Mouse (Mus musculus) B cell, adult 67 days (primary cell): ENCODE data around the gene Gm11273. TPM values are rescaled to one million over a fixed set of nuclear protein-coding genes. Genes with fewer than 3 reads are reported as not detected.

Source experiments
- total RNA-seq, 2 experiments: library from RNA; stranded (reverse); gene quantifications; 4 replicates each; pipeline ENCODE4 v1.2.4; 2023

Gene Gm11273
- 10 to 100 TPM; 11.7 to 12.4 TPM for total RNA-seq

DNA sequence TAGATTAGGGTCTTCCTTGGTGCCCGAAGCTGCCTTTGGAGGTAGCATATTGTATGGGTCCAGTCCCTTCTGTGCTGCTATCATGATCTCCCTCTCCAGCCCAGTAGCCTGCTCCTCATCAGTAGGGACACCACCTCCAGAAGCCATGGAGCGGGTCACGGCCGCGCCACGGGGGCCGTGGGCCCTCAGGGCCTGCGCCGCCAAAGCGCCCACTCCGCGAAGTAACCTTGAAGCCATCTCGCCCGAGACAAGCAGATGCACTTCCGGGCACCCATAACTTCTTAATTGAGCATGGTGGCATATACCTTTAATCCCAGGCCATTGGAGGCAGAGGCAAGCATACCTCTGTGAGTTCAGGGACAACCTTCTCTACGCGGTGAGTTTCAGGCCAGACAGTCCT is at the start of gene Gm11273:
Gene Gm11273, minus strand, starts transcription at position 237 of the 400 bp plus-strand sequence.

DNA sequence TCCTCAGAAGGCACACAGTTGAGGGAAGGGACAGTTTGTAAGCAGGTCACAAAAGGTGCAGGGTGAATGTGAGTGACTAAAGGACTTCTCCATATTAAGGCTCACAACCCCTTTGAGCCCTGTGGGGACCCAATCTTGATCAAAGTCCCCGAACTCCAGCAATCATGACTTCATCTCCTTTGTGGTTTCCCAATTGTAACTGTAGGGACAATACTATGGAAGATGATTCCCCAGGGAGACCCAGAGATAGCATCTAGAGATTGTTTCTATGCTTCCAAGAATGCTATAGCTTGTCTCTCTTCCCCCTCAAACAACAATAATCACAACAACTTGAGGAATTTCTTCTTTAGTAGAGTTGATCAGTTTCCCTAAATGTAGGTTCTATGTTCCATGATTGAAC is 41.5 kb upstream of the Gm11273 start, which contains the start of gene Olfr1366:
Gene Olfr1366, minus strand, starts transcription at position 101 of the 400 bp plus-strand sequence.

GRCm38 (mm10) chr13:21530781-21531201 is 29.6 kb upstream of the Gm11273 start, which contains the start of gene Zkscan8:
Gene Zkscan8, minus strand, starts transcription at chr13:21531120.

GRCm38 (mm10) chr13:21495080-21495479 is 6.1 kb downstream of the Gm11273 start, which contains the start of gene AK157302:
Gene AK157302, plus strand, starts transcription at chr13:21495223.

DNA sequence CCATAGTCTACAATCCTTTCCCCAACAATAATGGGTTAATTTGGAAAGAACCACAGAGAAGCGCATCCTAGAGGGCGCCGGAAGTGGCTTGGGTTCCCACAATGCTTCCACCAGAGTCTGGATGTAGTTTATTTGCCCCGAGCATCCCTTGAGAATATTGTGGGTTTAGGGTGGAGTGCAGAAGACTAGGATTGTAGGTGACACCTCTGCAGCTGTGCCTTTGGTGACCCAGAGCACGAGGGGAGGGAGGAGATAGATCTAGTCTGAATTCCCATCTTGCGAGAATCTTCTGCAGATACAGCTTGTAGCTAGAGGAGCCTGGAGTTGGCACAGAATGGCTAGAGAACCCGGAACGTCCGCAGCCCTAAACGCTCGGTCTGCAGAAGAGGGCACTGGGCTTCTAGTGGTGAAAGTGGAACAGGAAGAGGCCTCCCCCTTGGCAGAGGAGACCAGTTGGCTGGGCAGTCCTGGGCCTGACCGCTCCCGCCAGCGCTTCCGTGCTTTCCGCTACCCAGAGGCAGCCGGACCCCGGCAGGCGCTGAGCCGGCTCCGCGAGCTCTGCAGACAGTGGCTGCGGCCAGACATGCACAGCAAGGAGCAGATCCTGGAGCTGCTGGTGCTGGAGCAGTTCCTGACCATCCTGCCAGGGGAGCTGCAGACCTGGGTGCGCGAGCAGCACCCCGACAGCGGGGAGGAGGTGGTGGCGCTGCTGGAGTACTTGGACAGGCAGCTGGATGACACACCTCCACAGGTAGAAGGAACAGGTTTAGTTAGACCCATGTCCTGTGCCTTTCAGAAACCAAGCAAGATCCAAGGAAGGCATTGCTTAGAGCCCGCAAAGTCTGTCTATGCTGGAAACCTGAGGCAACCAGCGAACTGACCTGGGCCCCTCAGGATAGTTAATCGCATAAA is 22.2 kb downstream of the Gm11273 start, which contains the start of the genes Zkscan4 and Gm10065:
Gene Zkscan4, plus strand, starts transcription at position 149 of the 912 bp plus-strand sequence.
Gene Gm10065, minus strand, starts transcription at position 683 of the 912 bp plus-strand sequence.

GRCm38 (mm10) chr13:21468061-21469019 is 32.9 kb downstream of the Gm11273 start, which contains the start of gene Nkapl:
Gene Nkapl, minus strand, starts transcription at chr13:21468509.

GRCm38 (mm10) chr13:21453449-21453848 is 47.8 kb downstream of the Gm11273 start, which contains the start of gene Zscan26:
Gene Zscan26, minus strand, starts transcription at chr13:21453730.

Other genes starting within 250 kb of the Gm11273 start
- not detected for gene Gpx5, start 208.7 kb downstream of the Gm11273 start, total RNA-seq
- not detected for gene Gpx6, start 189.3 kb downstream of the Gm11273 start, total RNA-seq
- gene Olfr1367, start 154.5 kb downstream of the Gm11273 start, total RNA-seq, result not detected
- 1 to 10 TPM; 3.2 to 3.6 TPM for gene Zscan12, start 138.6 kb downstream of the Gm11273 start, total RNA-seq
- 10 to 100 TPM; 66.9 to 70.3 TPM for gene Zkscan3, start 98.7 kb downstream of the Gm11273 start, total RNA-seq
- gene Pgbd1, start 60.4 kb downstream of the Gm11273 start, total RNA-seq, result under 1 TPM in 1 of 2 experiments, not detected in 1; 0.38 TPM
- 10 to 100 TPM; 44.5 to 50.7 TPM for gene Zscan26, start 47.7 kb downstream of the Gm11273 start, total RNA-seq
- not detected for gene Nkapl, start 32.9 kb downstream of the Gm11273 start, total RNA-seq
- gene Zkscan4, start 22.5 kb downstream of the Gm11273 start, total RNA-seq, result not detected
- not detected for gene Gm10065, start 22.0 kb downstream of the Gm11273 start, total RNA-seq
- gene AK157302, start 6.2 kb downstream of the Gm11273 start, total RNA-seq, result 1 to 10 TPM; 4.8 to 5.0 TPM
- gene Zkscan8, start 29.7 kb upstream of the Gm11273 start, total RNA-seq, result 10 to 100 TPM; 12.2 to 23.2 TPM
- not detected for gene Olfr1366, start 41.4 kb upstream of the Gm11273 start, total RNA-seq
- gene Olfr1535, start 58.5 kb upstream of the Gm11273 start, total RNA-seq, result not detected
- not detected for gene Olfr1364, start 80.3 kb upstream of the Gm11273 start, total RNA-seq
- gene Olfr1362, start 112.6 kb upstream of the Gm11273 start, total RNA-seq, result not detected
- not detected for gene Olfr11, start 141.1 kb upstream of the Gm11273 start, total RNA-seq
- gene Olfr1361, start 162.0 kb upstream of the Gm11273 start, total RNA-seq, result not detected
- not detected for gene Olfr1360, start 176.0 kb upstream of the Gm11273 start, total RNA-seq
- gene Olfr1359, start 196.7 kb upstream of the Gm11273 start, total RNA-seq, result not detected
- 100 to 1,000 TPM; 101 to 113 TPM for gene Hist1h2bl, start 214.7 kb upstream of the Gm11273 start, total RNA-seq
- gene Hist1h2ai, start 215.0 kb upstream of the Gm11273 start, total RNA-seq, result 100 to 1,000 TPM; 114 to 126 TPM
- gene Hist1h3h, start 216.2 kb upstream of the Gm11273 start, total RNA-seq, result 100 to 1,000 TPM; 156 to 168 TPM
- gene Hist1h2bm, start 220.6 kb upstream of the Gm11273 start, total RNA-seq, result 10 to 100 TPM in 1 of 2 experiments, 1 to 10 TPM in 1; 7.6 to 10.7 TPM
- 10 to 100 TPM; 18.4 to 18.5 TPM for gene Hist1h4j, start 233.6 kb upstream of the Gm11273 start, total RNA-seq
- 100 to 1,000 TPM; 328 to 393 TPM for gene Hist1h4k, start 249.1 kb upstream of the Gm11273 start, total RNA-seq